Mouse (Mus musculus): ENCODE results near the gene Tekt4. TPM values are rescaled to one million over a fixed set of nuclear protein-coding genes. Genes with fewer than 3 reads are reported as not detected.

Gene Tekt4
- polyA plus RNA-seq, 1 experiment from 2014 or later: not detected

DNA sequence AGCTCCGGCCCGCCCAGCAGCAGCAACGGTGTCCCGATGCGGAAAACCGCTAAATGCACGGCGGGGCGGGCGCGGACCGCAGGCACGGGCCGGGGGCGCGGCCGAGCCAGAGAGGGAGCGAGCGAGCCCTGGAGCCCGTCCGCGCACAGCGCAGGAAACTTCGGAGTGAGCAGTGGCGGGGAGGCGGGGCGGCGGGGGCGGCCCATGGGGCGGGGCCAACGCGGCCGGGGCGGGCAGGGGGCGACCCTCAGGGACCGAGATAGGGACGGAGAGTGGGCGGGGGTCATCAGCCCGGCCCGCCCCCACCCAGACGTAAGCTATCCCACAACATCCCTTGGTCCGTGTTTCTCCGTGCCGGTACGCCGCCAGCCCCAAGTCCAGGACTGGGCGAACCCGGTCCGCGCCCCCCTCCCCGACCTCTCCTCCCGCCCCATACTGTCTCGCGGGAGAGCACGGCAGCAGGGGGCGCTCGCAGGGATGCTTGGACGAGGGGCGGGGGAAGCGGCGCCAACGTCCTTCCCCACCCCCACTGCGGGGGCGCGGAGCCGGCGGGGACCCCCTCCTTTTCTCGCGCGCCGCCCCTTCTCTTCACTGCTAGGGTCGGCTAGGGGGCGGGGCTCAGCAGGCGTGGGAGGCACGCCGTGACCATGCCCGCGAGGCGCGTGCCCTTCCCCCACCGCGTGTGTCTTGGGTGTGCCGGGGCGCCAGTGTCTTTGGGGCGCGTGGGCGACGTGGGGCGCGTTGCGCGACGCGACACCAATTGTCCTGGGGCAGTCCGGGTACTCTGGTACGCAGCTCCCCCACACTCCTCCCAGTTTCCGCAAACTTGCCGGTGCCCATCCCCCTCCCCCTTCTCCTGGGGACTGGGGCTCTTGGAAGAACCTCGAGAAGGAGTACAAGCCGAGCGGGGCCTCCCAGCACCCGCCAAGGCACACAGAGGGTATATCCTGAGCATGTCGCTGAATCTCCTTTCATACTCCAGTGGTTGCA is 20.5 kb upstream of the Tekt4 start, which contains the start of gene Cacna1h:
Gene Cacna1h (minus strand): TSS at position 167 of the 990 bp plus-strand sequence.
- Histone ChIP-seq H3K9me3 (ENCODE audit: control insufficient read depth, low read length) (no peaks in the 10 kb centered on the region), H3K27me3 (ENCODE audit: control insufficient read depth, insufficient read depth, low read length) (peaks cover 15% of the 10 kb centered on the region), H3K9ac (ENCODE audit: low read length) (peak within 1 kb of the TSS; percentile 77), H3K27ac (replicated peaks; ENCODE audit: low read depth, low read length) (peak within 1 kb of the TSS; percentile 87), H3K4me2 (ENCODE audit: low read depth, severe bottlenecking) (peak within 1 kb of the TSS; percentile 97), H3K4me1 (ENCODE audit: control insufficient read depth, insufficient read depth, low read length) (peaks cover 32% of the 10 kb centered on the region), H3K36me3 (ENCODE audit: control insufficient read depth, insufficient read depth, low read length) (no peaks in the 10 kb centered on the region), H3K4me3 (ENCODE audit: low read depth, low read length) (peak within 1 kb of the TSS; percentile 80)
- peak; percentile 91 for ATAC-seq (ENCODE audit: insufficient number of reproducible peaks, low FRiP score, low TSS enrichment, low read depth)
- under 1% methylated on average over 87 of the region's 103 CpGs for WGBS
- DNase-seq (ENCODE audit: low spot score): peak; percentile 93

DNA sequence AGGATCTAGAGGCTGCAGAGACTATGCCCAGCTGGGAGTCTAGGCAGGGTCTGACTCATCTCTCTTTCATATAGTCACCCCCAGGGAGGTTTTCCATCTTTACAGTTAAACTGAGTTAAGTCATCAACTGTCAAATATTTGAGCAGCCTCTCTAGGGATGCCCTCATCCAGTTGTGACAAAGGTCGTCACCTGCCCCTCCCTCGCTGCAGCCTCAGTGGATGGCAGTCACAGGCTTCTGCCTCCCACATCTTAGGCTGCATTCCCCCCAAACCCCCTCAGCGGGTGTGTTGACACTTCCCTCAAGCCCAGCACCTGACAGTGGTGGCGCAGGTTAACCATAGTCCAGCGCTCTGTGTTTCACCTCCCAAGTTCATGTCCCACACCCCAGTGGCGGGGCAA is 13.0 kb upstream of the Tekt4 start:
- Histone ChIP-seq H3K4me3 (ENCODE audit: low read depth, low read length) (no peak overlapping the region), H3K27me3 (ENCODE audit: control insufficient read depth, insufficient read depth, low read length) (no peaks in the 10 kb centered on the region), H3K9me3 (ENCODE audit: control insufficient read depth, low read length) (no peaks in the 10 kb centered on the region), H3K9ac (ENCODE audit: low read length) (no peak overlapping the region), H3K36me3 (ENCODE audit: control insufficient read depth, insufficient read depth, low read length) (no peaks in the 10 kb centered on the region), H3K4me2 (ENCODE audit: low read depth, severe bottlenecking) (no peak overlapping the region), H3K4me1 (ENCODE audit: control insufficient read depth, insufficient read depth, low read length) (no peaks in the 10 kb centered on the region; the same call in 1 of the 2 replicates), H3K27ac (replicated peaks; ENCODE audit: low read depth, low read length) (no peak overlapping the region)
- 74% methylated on average over 6 of the region's 6 CpGs for WGBS
- no peak for ATAC-seq (ENCODE audit: insufficient number of reproducible peaks, low FRiP score, low TSS enrichment, low read depth)
- no peak for DNase-seq (ENCODE audit: low spot score)

DNA sequence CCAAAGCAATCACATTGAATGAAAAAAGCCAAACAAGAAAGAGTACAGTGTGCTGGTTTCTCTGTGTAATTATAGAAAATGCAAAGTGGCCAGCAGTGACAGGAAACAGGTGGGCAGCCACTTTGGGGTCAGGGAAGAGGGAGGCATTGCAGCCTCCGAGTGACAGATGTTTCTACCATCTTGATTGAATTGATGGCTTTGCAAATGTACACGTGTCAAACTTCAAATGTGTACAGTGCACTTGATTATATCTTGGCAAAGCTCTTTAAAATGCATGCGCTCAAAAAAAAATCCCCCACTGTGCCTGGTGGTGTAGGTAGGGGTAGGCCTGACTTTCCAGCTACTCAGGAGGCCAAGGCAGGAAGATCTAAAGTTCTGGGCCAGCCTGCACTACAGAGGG is 11.5 kb upstream of the Tekt4 start:
- H3K36me3 ChIP-seq (ENCODE audit: control insufficient read depth, insufficient read depth, low read length): no peaks in the 10 kb centered on the region
- ATAC-seq (ENCODE audit: insufficient number of reproducible peaks, low FRiP score, low TSS enrichment, low read depth): no peak

DNA sequence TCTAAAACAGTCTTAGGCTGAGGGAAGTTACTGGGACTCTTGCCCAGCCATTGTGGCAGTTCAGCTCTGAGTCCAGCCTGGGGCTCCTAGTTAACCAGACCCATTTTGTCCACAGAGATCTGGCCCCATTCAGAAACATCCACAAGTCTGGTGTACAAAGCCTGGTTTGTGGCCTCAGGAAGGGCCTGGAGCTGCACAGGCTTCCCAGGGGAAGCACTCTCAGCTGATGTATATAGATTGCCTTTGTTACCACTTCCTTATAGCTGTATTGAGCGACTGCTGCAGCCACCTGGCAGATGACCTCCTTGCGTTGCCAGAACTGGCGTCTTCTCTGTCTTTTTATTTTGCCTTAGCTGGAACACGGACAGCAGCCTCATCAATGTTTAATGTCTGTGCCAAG is 9.3 kb upstream of the Tekt4 start:
- no peaks in the 10 kb centered on the region; the same call in 1 of the 2 replicates for H3K4me1 ChIP-seq (ENCODE audit: control insufficient read depth, insufficient read depth, low read length)
- no peaks in the 10 kb centered on the region for H3K36me3 ChIP-seq (ENCODE audit: control insufficient read depth, insufficient read depth, low read length)
- H3K9me3 ChIP-seq (ENCODE audit: control insufficient read depth, low read length): no peaks in the 10 kb centered on the region
- DNase-seq (ENCODE audit: low spot score): no peak
- no peak overlapping the region for H3K27ac ChIP-seq (replicated peaks; ENCODE audit: low read depth, low read length)
- no peak overlapping the region for H3K9ac ChIP-seq (ENCODE audit: low read length)
- H3K27me3 ChIP-seq (ENCODE audit: control insufficient read depth, insufficient read depth, low read length): no peaks in the 10 kb centered on the region
- no peak for ATAC-seq (ENCODE audit: insufficient number of reproducible peaks, low FRiP score, low TSS enrichment, low read depth)
- H3K4me2 ChIP-seq (ENCODE audit: low read depth, severe bottlenecking): no peak overlapping the region
- H3K4me3 ChIP-seq (ENCODE audit: low read depth, low read length): no peak overlapping the region
- WGBS: 72% methylated on average over 4 of the region's 4 CpGs

More for the DNA sequence above, 11.5 kb upstream of the Tekt4 start:
- Histone ChIP-seq H3K4me3 (ENCODE audit: low read depth, low read length) (no peak overlapping the region), H3K4me2 (ENCODE audit: low read depth, severe bottlenecking) (no peak overlapping the region), H3K9me3 (ENCODE audit: control insufficient read depth, low read length) (no peaks in the 10 kb centered on the region), H3K27me3 (ENCODE audit: control insufficient read depth, insufficient read depth, low read length) (no peaks in the 10 kb centered on the region), H3K4me1 (ENCODE audit: control insufficient read depth, insufficient read depth, low read length) (no peaks in the 10 kb centered on the region; the same call in 1 of the 2 replicates), H3K27ac (replicated peaks; ENCODE audit: low read depth, low read length) (no peak overlapping the region), H3K9ac (ENCODE audit: low read length) (no peak overlapping the region)
- DNase-seq (ENCODE audit: low spot score): no peak
- 72% methylated on average over 3 of the region's 3 CpGs for WGBS

DNA sequence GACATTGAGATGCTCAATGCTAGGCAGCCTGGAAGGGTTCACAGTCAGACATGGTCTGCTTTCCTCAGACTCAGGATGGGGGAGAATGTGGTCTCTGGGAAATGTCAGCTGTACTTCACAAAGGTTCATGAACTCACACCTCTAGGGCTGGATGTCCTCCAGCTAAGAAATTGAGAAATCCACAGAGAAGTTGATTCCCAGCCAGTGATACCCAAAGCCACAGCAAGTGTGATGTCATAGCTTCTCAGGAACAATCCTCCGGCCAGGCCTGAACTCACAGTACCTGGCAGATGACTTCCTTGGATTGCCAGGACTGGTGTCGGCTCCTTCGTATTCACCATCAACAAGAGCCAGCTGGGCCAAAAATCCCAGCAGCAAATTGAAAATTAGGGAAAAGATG is 8.6 kb upstream of the Tekt4 start:
- H3K4me2 ChIP-seq (ENCODE audit: low read depth, severe bottlenecking): no peak overlapping the region
- no peak for DNase-seq (ENCODE audit: low spot score)
- no peaks in the 10 kb centered on the region; the same call in 1 of the 2 replicates for H3K4me1 ChIP-seq (ENCODE audit: control insufficient read depth, insufficient read depth, low read length)
- no peak overlapping the region for H3K4me3 ChIP-seq (ENCODE audit: low read depth, low read length)
- no peak overlapping the region for H3K9ac ChIP-seq (ENCODE audit: low read length)
- no peaks in the 10 kb centered on the region for H3K36me3 ChIP-seq (ENCODE audit: control insufficient read depth, insufficient read depth, low read length)
- H3K9me3 ChIP-seq (ENCODE audit: control insufficient read depth, low read length): no peaks in the 10 kb centered on the region
- H3K27ac ChIP-seq (replicated peaks; ENCODE audit: low read depth, low read length): no peak overlapping the region
- ATAC-seq (ENCODE audit: insufficient number of reproducible peaks, low FRiP score, low TSS enrichment, low read depth): no peak
- 77% methylated on average over 3 of the region's 3 CpGs for WGBS
- H3K27me3 ChIP-seq (ENCODE audit: control insufficient read depth, insufficient read depth, low read length): no peaks in the 10 kb centered on the region

DNA sequence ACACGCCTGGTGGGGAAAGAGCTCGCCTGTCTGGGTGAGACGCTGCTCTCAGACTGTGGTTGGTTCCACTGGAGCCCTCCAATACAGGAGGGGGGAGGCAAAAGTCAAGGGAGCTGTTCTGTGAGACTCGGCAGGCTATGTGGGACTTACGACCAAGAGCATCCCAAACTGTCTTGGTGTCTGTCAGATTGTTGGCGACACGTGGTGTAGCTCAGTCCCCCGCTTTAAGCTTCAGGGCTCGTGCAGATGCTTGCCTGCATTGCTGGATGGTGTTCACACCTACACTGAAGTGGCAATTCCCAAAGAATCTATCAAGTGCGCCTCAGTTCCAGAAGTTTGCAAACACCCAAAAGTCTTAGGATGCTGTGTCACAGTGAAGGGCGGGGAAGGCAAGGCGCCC is 6.5 kb upstream of the Tekt4 start:
- H3K9me3 ChIP-seq (ENCODE audit: control insufficient read depth, low read length): no peaks in the 10 kb centered on the region
- no peak overlapping the region for H3K9ac ChIP-seq (ENCODE audit: low read length)
- no peak overlapping the region for H3K4me3 ChIP-seq (ENCODE audit: low read depth, low read length)
- WGBS: 78% methylated on average over 12 of the region's 12 CpGs
- no peaks in the 10 kb centered on the region for H3K27me3 ChIP-seq (ENCODE audit: control insufficient read depth, insufficient read depth, low read length)
- H3K4me1 ChIP-seq (ENCODE audit: control insufficient read depth, insufficient read depth, low read length): no peaks in the 10 kb centered on the region
- ATAC-seq (ENCODE audit: insufficient number of reproducible peaks, low FRiP score, low TSS enrichment, low read depth): no peak
- no peak overlapping the region for H3K27ac ChIP-seq (replicated peaks; ENCODE audit: low read depth, low read length)
- DNase-seq (ENCODE audit: low spot score): no peak
- H3K36me3 ChIP-seq (ENCODE audit: control insufficient read depth, insufficient read depth, low read length): no peaks in the 10 kb centered on the region
- H3K4me2 ChIP-seq (ENCODE audit: low read depth, severe bottlenecking): no peak overlapping the region

DNA sequence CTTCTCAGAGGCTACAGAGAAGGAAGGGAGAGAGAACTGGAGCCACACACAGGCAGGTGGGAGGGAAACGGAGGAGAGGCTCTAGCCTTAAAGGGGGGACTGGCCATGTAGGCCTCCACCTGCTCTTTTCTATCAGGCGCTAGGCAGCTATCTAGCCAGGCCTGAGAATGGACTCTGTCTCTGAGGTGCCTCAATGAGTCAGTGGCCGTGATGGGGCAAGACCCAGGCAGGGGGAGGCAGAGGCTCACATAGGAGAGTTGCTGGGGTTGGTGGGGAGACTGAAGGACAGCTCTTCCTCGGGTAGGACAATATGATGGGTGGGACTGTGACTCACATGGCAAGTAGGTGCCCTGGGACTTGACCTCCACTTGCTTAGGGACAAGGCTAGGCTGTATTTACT is 4.1 kb upstream of the Tekt4 start:
- WGBS: 70% methylated on average over 4 of the region's 4 CpGs

DNA sequence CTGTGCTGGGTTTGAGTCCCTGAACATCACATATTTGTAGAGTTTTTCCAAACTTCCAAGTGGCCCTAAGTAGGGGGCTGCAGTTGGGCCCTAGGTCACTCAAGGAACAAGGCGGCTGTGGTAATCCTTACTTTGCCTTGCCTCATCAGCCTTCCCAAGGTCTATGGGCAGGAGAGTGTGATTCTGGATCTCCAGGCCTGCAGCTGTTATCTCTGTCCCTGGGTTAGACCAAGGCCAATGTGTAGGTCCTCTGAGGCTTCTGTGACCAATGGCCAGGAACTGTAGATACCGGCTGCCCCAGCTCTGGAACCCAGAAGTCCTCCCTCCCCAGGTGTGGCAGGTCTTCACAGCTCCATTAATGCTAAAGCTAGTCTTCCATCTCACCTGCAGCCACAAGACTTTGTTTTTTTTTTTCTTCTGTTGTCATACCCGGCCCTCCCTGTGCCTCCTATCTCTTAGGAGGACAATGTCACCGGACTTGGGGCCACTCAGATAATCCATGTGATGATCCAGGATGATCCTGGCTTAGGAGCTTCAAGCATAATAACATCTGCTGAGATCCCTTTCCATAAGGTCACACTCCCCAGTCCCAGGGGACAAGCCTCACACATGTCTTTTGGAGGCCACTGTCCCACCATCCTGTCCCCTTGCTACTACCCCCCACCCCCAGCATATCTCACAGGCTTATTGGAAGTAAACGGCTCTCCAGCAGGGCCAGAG is 2.0 kb upstream of the Tekt4 start:
- Histone ChIP-seq H3K4me2 (ENCODE audit: low read depth, severe bottlenecking) (no peak overlapping the region), H3K36me3 (ENCODE audit: control insufficient read depth, insufficient read depth, low read length) (no peaks in the 10 kb centered on the region), H3K4me3 (ENCODE audit: low read depth, low read length) (no peak overlapping the region), H3K27ac (replicated peaks; ENCODE audit: low read depth, low read length) (no peak overlapping the region), H3K9ac (ENCODE audit: low read length) (no peak overlapping the region), H3K4me1 (ENCODE audit: control insufficient read depth, insufficient read depth, low read length) (no peaks in the 10 kb centered on the region), H3K27me3 (ENCODE audit: control insufficient read depth, insufficient read depth, low read length) (no peaks in the 10 kb centered on the region), H3K9me3 (ENCODE audit: control insufficient read depth, low read length) (no peaks in the 10 kb centered on the region)
- no peak for DNase-seq (ENCODE audit: low spot score)
- no peak for ATAC-seq (ENCODE audit: insufficient number of reproducible peaks, low FRiP score, low TSS enrichment, low read depth)
- 79% methylated on average over 5 of the region's 5 CpGs for WGBS

More for the DNA sequence above, 4.1 kb upstream of the Tekt4 start:
- no peak overlapping the region for H3K4me2 ChIP-seq (ENCODE audit: low read depth, severe bottlenecking)
- H3K27me3 ChIP-seq (ENCODE audit: control insufficient read depth, insufficient read depth, low read length): no peaks in the 10 kb centered on the region
- no peak overlapping the region for H3K9ac ChIP-seq (ENCODE audit: low read length)
- no peaks in the 10 kb centered on the region for H3K9me3 ChIP-seq (ENCODE audit: control insufficient read depth, low read length)
- no peaks in the 10 kb centered on the region for H3K4me1 ChIP-seq (ENCODE audit: control insufficient read depth, insufficient read depth, low read length)
- H3K27ac ChIP-seq (replicated peaks; ENCODE audit: low read depth, low read length): no peak overlapping the region
- H3K36me3 ChIP-seq (ENCODE audit: control insufficient read depth, insufficient read depth, low read length): no peaks in the 10 kb centered on the region
- no peak for ATAC-seq (ENCODE audit: insufficient number of reproducible peaks, low FRiP score, low TSS enrichment, low read depth)
- DNase-seq (ENCODE audit: low spot score): no peak
- H3K4me3 ChIP-seq (ENCODE audit: low read depth, low read length): no peak overlapping the region

Data from limb, embryonic 11.5 days (tissue).